Mouse (Mus musculus) urinary bladder, postnatal 10 days (tissue): ENCODE data around the gene Tbxa2r.
A peak's percentile ranks its signal among the peaks of the same experiment; 100 is the strongest.

ENCODE experiments used
- DNase-seq: peaks from one replicate; pipeline ENCODE4 v3.0.0; 2022; ENCODE audit warnings: low spot score

The Tbxa2r gene

DNA sequence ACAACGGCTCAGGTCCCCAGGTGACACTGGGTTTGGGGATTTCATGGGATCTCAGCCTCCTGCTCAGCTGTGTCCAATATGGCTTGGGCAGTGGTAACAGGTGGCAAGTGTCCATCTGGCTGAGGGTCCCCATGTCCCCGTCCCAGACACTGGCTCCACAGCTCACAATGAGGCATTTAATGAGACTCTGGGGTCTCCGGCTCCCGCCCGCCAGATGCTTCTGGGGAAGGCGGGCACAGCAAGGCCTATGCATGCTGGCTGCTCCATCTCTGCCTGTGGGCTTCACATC is 38.6 kb downstream of the Tbxa2r start:
- DNase-seq: no peak

DNA sequence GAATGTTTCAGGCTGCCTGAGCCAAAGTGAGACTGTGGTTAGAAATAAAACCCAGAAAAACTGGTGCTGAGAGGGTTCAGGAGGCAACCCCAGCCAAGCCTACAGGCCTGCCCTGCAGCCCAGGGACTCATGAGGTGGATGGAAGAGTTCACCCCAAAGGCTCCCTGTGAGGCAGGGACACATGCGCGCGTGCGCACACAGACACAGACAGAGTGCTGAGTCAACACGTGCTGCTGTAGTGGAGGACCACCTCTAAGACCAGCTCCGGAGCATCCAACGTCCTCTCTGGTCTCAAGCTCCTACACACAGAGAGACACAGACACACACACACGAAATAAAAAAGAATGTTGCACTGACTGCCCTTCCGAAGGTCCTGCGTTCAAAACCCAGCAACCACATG is 46.8 kb downstream of the Tbxa2r start:
- no peak for DNase-seq

DNA sequence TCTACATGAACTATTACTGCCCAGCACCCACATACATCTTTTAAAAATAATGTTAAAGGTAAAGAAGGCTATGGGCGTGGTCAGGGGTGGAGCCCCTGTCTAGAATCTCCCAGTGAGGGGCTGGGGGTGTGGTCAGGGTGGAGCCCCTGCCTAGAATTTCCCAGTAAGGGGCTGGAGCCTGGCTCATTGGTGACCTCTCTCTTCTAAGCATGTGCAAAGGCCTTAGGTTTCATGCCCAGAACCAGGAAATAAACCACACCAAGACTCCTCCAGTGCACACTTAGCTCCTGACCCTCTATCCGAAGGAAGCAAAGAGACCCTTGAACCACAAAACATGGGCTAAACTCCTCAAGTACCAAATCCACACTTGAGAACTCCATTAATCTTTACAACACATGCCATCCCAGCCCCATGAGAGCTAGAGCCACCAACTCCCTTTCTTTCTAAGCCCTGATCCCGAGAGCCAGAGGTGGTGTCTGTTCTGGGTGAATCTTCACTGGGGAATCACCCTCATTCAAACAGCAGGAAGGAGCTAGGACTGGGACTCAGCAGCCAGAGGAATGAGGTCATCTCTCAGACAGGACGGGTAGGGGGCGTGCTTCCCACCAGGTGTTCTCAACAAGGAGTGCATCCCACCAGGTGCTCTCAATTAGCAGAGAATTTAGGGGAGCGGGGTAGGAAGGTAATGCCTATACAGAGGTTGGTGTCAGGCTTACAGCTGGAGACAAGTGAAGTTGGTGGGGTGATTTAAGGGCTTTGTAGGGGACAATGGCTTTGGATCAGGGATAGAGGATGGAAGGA is 48.2 kb downstream of the Tbxa2r start:
- DNase-seq: no peak

DNA sequence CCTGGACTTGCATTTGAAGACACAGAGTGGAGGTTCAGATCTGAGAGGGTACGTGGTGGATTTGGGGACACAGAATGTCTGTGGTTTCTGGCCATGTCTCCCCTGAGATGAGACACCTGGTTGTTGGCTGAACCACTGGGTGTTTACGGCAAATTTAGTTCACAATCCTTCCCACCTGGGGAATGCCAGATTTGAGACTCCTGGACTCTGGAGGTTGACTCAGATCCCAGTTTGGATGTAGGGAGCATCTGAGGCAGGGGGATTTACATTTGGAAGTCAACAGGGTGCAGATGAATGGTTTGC is 48.8 kb downstream of the Tbxa2r start:
- DNase-seq: no peak

DNA sequence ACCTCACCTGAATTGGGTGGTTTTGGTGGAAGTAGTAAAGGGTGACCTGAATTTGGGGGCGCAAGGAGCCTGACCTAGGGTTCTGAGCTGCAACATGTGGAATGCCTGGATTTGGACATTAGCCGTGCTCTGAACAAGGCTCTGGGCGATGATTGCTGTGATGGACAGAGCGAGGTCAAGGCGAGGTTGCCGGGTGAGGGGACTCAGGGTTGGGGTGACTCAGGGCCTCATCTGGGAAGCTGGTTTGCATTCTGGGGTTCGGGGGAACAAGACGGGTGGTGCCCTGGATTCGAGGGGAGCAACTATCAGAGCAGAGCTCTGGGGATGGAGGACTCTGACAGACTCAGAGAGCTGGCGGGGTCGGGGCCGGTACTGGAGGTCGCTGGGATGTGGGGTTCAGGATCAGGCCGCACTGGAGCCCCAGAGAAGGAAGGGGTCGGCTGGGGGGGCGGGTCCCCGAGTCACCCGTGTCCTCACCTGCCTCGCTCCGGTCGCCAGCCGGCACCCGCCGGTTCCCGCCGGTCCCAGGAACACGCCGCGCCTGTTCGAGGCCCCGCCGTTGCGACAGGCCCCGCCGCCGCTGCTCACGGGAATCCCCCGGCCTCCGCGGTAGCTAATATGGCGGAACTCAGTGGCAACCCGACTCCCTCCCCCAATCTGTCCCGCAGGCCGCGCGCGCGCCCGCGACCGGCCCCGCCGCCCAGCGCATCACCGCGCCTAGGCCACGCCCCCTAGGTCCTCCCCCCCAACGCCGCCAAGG is 49.4 kb downstream of the Tbxa2r start, which contains the start of gene Fzr1:
Gene Fzr1 (minus strand): TSS at position 724 of the 760 bp plus-strand sequence.
- DNase-seq: no peak

DNA sequence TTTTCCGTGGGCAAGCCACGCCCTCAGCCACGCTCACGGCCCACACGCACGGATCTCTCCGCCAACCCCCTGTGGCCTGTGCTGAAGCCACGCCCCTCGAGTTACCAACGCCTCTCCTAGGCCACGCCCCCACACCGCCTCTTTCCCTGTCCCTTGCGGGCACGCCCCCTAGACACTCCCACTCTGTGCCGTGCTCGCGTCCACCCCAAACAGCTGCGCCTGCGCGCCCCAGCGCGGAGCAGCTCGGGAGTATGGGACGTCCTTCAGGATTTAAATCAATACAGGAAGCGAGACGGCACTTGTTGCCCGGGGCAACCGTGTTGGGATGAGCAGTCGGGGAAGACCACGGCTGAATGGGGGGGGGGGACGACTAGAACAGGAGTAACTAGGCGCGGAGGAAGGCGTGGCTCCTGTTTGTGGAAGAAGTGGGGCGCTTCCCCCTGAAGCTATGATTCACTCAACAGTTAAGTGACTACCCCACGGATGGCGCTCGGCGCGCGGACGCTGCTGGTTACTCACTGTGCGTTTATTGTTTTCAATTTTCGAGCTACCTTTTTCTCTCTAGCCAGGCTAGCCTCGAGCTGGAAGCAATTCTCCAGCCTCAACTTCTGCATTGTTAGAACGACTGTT is 50.1 kb downstream of the Tbxa2r start:
- peak; percentile 100 for DNase-seq

DNA sequence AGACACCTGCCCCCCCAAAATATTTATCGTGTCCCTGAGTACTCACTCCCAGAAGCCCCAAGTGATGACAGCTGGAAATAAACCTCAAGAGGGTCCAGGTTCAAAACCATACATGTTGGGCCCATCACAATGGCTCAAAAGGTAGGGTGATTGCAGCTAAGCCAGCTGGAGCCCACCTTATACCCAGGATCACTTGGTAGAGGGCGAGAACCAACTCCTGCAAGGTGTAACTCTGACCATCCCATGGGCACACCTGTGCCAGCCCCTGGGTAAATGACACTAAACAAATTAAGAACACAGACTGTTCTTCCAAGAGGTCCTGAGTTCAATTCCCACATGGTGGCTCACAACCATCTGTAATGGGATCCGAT is 50.6 kb downstream of the Tbxa2r start:
- DNase-seq: no peak

DNA sequence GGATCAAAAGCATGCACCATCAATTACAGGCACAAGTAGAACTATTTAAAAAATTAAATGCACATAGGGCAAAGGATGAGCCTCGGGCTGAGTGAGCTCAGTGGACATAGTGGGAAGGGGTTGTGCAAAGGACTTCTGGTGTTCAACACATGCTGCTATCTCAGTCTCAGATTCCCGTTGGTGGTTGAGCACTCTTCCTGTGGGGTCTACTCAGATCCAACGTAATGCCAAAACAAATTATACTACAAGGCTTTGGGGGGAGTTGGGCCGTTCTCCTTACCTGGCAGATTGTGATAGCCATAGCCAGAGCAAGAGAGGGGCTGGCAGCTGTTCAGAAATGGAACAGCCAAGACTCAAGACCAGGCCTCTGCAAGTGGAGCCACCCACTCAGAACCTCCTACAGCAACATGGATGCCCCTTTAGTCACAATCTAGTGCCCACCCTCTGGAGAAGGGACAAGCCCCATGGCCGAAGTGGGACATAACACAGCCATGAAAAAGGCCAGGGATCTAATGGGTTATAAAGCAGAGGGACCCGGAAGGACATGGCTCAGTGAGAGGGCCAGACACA is 51.4 kb downstream of the Tbxa2r start:
- no peak for DNase-seq

DNA sequence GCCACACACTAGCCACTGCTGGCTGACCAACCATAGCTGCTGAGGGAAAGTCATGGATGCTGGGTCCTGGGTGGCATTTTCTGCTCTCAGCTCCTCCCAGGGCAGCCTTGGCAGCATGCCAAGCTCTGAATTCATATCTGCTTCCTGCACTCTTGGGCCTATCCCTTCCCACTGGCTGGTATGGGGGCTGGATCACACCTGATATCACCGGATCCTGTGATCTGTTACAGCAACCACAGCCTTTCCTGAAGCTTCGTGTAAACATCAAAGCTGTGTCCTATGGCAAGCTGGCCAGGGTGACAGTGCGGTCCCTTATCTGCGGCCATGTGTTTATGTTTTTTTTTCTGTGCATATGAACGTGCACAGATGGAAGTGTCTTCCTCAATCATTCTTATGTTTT is 53.5 kb downstream of the Tbxa2r start:
- no peak for DNase-seq

DNA sequence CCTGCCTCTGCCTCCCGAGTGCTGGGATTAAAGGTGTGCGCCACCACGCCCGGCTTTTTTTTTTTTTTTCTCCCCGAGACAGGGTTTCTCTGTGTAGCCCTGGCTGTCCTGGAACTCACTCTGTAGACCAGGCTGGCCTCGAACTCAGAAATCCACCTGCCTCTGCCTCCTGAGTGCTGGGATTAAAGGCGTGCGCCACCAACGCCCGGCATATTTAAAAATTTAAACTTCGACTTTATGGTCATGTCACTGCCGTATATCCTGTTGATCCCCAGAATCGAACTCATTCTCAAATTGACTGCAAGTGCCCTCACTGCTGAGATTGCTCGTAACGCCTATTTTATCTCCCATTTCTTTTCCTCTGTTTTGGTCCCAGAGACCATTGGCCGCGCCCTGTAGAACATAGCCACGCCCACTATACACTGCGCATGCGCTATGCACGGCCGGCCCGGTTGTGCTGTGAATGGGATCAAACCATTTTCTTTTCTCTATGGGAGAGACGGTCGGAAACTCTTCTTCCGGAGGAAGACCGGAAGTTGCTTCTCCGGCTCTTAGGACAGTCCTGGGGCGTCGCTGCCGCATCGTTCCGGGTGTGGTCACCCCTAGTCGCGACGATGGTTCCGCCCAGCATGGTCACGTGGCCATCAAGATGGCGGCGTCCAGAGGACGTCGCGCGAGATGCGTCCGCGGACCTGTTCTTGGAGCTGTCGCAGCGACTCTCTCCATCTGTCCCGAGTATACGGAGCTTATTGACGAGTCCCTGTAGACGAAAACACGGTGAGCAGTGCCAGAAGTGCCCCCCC is 55.5 kb downstream of the Tbxa2r start, which contains the start of the genes Dohh and Gm48551:
Gene Dohh (plus strand): TSS at position 627 of the 803 bp plus-strand sequence.
Gene Gm48551 (plus strand): TSS at position 665 of the 803 bp plus-strand sequence.
- peak; percentile 98 for DNase-seq

DNA sequence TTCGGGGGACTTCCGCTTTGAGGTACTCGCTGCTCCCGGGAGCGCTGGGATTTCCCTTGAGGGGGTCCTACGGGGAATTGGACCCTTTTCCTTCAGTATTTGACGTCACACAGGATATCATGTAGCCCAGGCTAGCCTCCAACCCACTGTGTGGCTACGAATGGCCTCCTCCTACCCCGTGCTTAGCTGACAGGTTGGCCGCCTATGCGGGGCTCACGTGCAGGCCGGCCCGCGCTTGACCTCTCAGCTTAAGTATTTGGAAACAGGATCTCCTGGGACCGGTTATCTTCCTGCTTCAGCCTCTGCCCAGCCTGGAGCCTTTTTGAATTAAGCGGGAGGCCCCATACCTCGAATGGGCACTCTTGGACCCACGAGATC is 56.1 kb downstream of the Tbxa2r start:
- DNase-seq: no peak
